Mouse (Mus musculus) olfactory bulb, adult 2 months (tissue): ENCODE data around the gene Frmd8. TPM values are rescaled to one million over a fixed set of nuclear protein-coding genes. Genes with fewer than 3 reads are reported as not detected.

Source experiments
- H3K27ac ChIP-seq: fragments of 200-500 bp; 2 replicates; pipeline ENCODE4 v1.5.1; 2012; ENCODE audit warnings: low read depth, low read length; ENCODE audit not compliant: insufficient read depth
- H3K4me1 ChIP-seq: fragments of 200-500 bp; 2 replicates; pipeline ENCODE4 v1.6.1; 2012; ENCODE audit warnings: low read length; ENCODE audit not compliant: control insufficient read depth, insufficient read depth
- H3K4me3 ChIP-seq: fragments of 200-500 bp; 2 replicates; pipeline ENCODE4 v1.5.1; 2012; ENCODE audit warnings: mild to moderate bottlenecking, low read depth, low read length, moderate library complexity; ENCODE audit not compliant: insufficient read depth
- CTCF ChIP-seq: fragments of 200-500 bp; IDR thresholded peaks from 2 replicates; pipeline ENCODE4 v1.5.1; 2012; ENCODE audit warnings: low read depth, mild to moderate bottlenecking, low read length, moderate library complexity; ENCODE audit not compliant: insufficient read depth
- POLR2A ChIP-seq: fragments of 200-500 bp; IDR thresholded peaks from 2 replicates; pipeline ENCODE4 v1.6.1; 2012; ENCODE audit warnings: mild to moderate bottlenecking, low read depth, low read length, moderate library complexity; ENCODE audit not compliant: insufficient read depth
- WGBS: fragments of 180-500 bp; shearing (Covaris S2); methylation state at CpG from one replicate; pipeline ENCODE4 v1.1.7; 2018; 5-methylcytosine and 5-hydroxymethylcytosine counted together
- polyA plus RNA-seq: library from polyadenylated mRNA; stranded (reverse); fragments of >200 nt; gene quantifications from 2 replicates; pipeline ENCODE4 v1.2.4, GENCODE M21; 2012; ENCODE audit warnings: low replicate concordance; ENCODE audit not compliant: missing spikeins, insufficient read depth, insufficient read length

Gene Frmd8
- polyA plus RNA-seq, 1 experiment, result not detected

DNA sequence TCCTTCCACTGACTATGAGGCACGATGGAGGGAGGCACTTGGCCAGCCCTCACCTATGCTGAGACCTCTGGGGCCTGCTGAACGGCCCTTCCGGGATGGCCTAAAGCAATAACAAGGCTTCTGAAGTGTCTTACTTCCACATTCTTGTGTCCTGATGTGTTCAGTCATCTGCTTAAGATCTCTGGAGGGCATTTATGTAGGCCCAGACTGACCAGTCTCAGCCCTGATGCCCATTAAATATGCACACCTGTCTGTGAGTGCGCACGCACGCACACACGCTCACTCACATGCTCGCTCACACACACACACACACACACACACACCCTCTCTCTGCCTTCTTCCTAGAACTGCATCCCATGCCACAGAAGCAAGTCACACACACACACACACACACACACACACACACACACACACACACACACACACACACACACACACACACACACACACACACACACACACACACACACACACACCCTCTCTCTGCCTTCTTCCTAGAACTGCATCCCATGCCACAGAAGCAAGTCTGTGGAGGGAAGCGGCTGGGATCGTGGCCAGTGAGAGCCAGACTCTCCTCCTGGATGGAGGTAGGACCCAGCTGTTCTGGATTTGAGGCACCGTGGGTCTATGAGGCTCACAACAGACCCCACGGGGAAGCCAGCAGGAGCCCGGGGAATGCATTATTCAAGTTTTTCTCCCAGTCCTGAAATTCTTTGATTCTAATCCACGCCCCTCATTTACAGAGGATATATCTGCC is 65.9 kb downstream of the Frmd8 start:
- TF ChIP-seq CTCF (no peak), POLR2A (no peak)
- Histone ChIP-seq H3K4me1 (peaks cover 80% of the 10 kb centered on the region), H3K4me3 (no peak overlapping the region), H3K27ac (peak overlapping the region; percentile 100)
- 61% methylated on average over 14 of the region's 14 CpGs for WGBS

DNA sequence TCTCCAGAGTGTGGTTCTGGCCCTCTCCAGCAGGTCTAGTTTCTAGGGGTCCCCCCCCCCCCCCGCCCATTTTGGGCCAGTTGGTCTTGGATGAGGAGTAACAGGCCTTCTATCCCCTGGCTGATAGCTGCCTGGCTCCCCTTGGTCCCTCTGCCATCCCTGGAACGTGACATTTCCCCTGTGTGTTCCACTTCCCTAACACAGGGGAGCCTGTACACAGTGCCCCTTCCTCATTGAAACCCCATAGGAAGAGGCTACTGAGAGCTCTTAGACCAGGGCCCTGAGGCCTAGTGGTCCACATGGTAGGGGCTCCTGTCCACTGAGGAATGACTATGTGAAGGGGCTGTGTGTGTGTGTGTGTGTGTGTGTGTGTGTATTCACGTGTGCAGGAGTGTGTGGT is 67.3 kb downstream of the Frmd8 start:
- TF ChIP-seq CTCF (no peak), POLR2A (no peak)
- WGBS, result 55% methylated on average over 3 of the region's 3 CpGs
- Histone ChIP-seq H3K4me3 (no peak overlapping the region), H3K4me1 (peaks cover 82% of the 10 kb centered on the region), H3K27ac (no peak overlapping the region)

DNA sequence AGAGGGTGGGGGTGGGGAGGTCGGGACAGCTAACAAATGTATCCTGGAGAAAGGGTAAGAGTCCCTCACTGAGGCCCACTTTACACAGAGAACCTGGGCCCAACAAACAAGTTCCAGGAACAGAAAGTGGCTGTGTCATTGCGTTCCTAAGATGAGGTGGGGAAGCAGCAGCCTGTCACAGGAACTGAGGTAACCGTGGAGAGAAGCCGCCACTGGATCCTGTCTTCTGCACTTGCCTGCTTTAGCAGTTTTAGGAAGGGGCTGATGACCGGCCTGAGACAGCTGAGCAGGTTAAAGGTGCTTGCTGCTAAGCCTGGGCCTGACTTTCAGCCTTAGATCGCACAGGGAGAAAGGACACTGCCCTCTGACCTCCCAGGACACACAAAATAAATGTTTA is 68.3 kb downstream of the Frmd8 start:
- WGBS, result 38% methylated on average over 6 of the region's 6 CpGs
- no peak for TF ChIP-seq CTCF
- no peak for TF ChIP-seq POLR2A
- Histone ChIP-seq H3K4me1 (peaks cover 76% of the 10 kb centered on the region), H3K4me3 (no peak overlapping the region), H3K27ac (peak overlapping the region; percentile 93)

DNA sequence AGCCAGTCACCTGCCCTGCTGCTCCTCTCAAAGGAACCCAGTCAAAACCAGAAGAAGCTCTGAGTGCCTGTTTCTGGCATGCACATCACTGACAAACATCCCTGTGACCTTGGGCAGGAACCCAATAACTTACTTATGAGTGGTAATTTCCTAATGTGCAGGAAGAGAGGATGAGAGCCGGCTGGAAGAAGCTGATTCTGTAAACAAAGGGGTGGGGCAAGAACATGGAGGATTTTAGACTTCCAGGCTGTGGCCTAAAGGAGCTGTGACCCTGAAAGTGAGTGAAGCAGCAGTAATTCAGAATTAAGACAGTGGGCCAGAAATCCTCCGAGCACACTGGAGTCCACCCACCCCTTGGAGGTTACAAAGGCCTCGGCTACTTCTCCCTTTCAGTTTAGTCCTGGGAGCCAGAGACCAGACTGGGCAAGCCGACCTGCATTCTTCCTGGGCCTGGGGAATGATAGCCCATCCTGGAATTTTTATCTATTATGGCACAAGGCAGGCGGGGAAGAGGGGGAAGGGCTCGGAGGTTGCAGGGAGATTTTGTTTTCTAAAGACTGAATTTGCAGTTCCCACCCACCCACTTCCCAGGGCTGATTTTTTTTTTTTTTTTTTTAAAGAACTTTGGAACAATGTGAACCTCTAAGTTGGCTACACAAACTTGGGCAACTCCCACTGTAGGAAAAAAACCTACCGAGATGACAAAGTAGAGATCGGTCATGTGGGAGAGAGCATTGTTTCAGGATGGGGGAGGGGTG is 68.8 kb downstream of the Frmd8 start:
- Histone ChIP-seq H3K4me1 (peaks cover 70% of the 10 kb centered on the region), H3K4me3 (no peak overlapping the region), H3K27ac (peak overlapping the region; percentile 83)
- TF ChIP-seq POLR2A (no peak), CTCF (no peak)
- WGBS, result 3% methylated on average over 8 of the region's 8 CpGs

DNA sequence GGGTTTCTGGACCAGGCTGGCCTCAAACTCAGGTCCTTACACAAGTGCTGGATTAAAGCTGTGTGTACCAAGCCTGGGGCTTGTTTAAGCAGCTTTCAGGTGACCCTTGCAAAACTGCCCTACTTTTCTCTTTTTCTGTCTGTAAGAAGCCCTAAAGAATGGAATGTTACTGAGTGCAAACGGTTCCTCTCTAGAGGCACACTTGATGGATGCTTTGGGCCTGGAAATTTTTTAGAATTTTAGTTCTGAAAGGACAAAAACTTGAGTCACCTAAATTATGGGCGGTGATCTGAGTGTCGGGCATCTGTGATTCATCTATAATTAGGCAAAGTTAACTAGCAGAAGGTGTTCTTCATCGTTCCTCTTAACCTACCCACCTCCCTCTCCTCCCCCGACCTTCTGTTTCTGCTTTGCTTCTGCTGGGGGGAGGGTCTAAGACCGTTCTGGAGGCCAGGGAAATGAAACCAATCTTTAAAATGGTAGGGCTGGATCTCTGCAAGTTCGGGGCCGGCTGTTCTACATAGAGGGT is 70.6 kb downstream of the Frmd8 start:
- H3K4me3 ChIP-seq, result no peak overlapping the region
- H3K4me1 ChIP-seq, result peaks cover 53% of the 10 kb centered on the region
- no peak for TF ChIP-seq POLR2A
- no peak for TF ChIP-seq CTCF
- H3K27ac ChIP-seq, result peak overlapping the region; percentile 100
- WGBS, result 24% methylated on average over 8 of the region's 8 CpGs

DNA sequence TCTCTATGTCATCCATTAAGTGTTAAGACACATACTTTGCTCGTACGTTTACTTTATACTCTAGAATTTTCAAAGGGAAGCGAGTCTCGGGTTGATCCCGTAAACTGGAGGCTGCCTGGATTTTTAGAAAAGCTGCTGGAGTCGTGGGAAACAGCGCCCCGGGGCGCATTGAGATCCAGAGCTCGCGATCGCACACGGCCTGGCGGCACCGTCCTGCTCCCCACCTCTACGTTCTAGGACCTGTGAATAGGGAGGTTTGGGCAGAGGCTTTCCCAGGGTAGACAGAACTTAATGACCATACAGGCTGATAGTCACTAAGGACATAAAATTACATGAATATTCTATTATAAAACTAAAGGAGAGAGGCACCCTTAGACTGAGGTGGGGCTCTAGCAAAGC is 71.2 kb downstream of the Frmd8 start:
- peaks cover 47% of the 10 kb centered on the region for H3K4me1 ChIP-seq
- H3K4me3 ChIP-seq, result peak overlapping the region; percentile 32
- TF ChIP-seq CTCF (no peak), POLR2A (no peak)
- WGBS, result under 1% methylated on average over 16 of the region's 16 CpGs
- peak overlapping the region; percentile 100 for H3K27ac ChIP-seq

DNA sequence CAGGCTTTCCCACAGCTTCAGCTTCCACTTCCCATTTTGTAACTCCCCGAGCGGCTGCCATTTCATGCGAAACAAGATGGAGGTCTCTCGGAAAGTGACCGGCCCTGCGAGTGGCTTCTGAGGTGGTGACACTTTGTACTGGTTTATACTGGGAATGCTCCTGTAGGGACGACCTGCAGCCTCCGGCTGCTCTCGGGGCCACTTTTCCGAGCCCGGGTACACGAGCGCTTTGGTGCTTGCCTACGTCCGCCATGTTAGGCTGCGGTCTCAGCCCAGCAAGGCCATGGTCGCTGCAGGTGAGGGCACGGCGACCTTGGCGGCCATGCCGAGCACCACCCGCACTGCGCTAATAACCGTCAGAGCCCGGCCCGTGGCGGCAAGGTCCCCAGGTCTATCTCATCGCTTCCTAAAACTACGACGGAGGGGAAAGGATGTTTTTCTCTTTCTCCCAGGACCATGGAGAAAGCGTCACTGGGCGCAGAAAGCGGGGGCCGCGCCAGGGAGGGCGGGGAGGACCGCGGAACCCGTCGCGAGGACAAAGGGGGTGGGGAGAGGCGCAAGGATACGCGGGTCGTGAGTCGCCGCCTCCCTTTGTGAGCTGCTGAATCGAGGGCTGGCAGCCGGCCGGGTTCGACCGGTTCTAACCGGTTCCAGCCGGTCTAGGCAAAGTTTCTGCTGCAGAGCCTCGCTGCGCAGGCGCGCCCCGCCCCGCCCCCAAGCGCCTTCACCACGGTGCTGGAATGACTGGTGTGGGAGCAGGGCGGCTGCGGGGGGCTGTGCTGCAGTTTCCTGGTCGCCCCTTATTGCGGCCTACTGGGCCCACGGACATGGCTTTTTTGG is 71.8 kb downstream of the Frmd8 start:
- H3K4me3 ChIP-seq, result peak overlapping the region; percentile 78
- peaks cover 41% of the 10 kb centered on the region for H3K4me1 ChIP-seq
- TF ChIP-seq CTCF, result no peak
- peak; percentile 79 for TF ChIP-seq POLR2A
- under 1% methylated on average over 67 of the region's 67 CpGs for WGBS
- peak overlapping the region; percentile 100 for H3K27ac ChIP-seq

DNA sequence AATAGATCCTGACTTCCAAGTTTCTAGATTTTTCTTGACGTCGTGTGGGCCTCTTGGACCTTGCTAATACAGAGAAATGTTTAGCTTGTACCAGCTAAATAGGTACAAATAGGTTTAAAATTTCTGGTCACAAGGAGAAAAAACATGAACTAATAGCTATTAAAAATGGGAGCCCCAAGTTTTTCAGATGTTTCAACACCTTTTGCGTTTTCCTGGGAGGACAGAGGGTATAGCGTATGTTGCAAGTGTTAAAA is 72.4 kb downstream of the Frmd8 start:
- Histone ChIP-seq H3K4me3 (peak overlapping the region; percentile 78), H3K27ac (peak overlapping the region; percentile 100), H3K4me1 (peaks cover 37% of the 10 kb centered on the region)
- WGBS, result under 1% methylated on average over 4 of the region's 4 CpGs
- TF ChIP-seq POLR2A (no peak), CTCF (no peak)
